Mouse (Mus musculus) right cerebral cortex, postnatal 25 days (tissue): Measurements from ENCODE around the gene Evi2a.

Source experiments
- DNase-seq: peaks from one replicate; pipeline ENCODE4 v3.0.0; 2022

Gene Evi2a

DNA sequence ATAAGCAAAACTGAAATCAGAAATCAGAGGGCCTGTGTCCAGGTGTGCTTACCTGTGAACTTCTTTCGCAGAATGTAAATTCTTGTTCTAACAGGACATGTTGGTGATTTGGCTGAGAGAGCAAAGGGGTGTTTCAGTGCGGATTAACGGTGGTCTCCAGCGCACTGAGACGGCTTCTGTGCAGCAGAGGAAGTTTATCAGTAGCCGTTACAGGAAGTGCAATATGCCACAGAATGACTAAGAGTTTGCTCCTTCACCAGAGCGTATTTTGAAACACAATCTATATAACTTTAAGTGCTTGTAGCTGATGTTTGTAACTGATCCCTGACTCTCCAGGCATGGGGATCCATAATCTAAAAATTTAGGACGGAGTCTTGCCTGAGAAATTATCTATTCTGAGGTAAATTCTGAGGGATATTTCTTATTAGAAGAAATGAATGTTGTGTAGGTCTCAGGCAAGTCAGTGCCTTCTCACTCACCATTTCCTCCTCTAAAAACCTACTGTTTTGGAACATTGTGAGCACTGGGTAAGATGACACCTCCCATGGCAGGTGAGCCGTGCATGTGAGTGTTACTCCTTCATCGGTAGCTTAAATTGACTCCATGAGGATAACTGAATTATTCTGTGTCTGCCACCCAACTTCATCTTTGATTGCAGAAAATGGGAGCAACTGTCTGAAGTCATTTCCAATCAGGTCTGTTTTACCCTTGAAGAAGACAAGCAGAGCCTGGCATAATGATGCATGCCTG is 6.7 kb downstream of the Evi2a start, which contains the start of gene Evi2b:
Gene Evi2b, minus strand, starts transcription at position 203 of the 750 bp plus-strand sequence.
- no peak for DNase-seq

DNA sequence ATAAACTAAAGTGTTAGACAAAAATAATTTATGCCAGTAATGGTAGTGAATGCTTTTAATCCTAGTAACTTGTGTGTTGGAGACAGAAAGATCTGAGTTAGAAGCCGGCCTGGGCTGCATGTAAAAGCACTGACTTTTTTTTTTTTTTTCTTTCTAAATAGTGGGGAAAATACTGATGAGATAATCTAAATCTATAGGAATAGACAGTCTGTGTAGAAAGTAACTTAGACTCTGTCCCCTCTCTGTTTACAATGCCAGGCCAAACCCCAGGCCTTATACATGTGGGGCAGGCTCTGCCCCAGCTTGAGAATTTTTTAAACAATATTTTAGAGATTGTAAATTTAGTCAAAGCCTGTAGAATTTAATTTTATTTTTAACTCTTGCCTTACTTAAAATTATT is 7.5 kb downstream of the Evi2a start:
- no peak for DNase-seq

DNA sequence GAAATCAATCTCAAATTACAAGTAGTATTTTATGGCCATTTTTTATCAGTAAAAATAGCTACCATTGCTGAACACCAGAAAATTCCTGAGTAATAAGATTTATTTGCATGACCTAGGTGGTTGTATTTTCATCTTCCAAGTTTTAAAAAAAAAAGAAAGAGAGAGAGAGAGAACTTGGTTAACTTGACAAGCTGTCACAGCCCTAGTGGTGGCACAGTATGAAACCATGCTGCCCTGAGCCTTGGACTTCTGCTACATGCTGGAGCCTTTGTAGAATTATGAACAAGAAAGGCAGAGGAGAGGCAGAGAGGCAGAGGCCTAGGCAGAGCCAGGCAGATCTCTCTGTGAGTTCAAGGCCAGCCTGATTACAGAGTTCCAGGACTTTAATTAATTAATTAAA is 8.5 kb downstream of the Evi2a start:
- DNase-seq: no peak

DNA sequence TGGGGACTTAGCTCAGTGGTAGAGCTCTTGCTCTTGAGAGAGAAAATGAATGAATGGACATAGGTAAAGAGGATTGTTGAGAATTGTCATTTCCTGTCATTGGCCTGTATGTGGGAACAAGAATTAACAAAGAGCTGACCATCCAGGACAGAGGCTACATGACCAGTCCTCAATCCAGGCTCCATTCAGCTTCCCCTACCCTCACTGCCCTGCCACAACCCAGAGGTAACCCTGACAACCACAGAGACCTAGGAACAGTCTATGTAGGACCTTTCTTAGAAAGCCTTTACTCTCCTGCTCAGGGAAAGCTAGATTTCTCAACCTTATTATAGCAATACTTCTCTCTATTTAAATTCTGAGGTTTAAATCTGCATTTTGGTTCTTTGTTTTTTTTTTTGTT is 9.6 kb downstream of the Evi2a start:
- no peak for DNase-seq

GRCm38 (mm10) chr11:79519878-79520291 is 10.5 kb downstream of the Evi2a start:
- DNase-seq: no peak

GRCm38 (mm10) chr11:79519299-79519698 is 11.1 kb downstream of the Evi2a start:
- no peak for DNase-seq

GRCm38 (mm10) chr11:79515798-79516197 is 14.6 kb downstream of the Evi2a start:
- DNase-seq: no peak

GRCm38 (mm10) chr11:79515331-79515730 is 15.1 kb downstream of the Evi2a start:
- DNase-seq: no peak

GRCm38 (mm10) chr11:79511970-79512369 is 18.4 kb downstream of the Evi2a start:
- DNase-seq: no peak

GRCm38 (mm10) chr11:79504506-79504905 is 25.9 kb downstream of the Evi2a start:
- DNase-seq: no peak

DNA sequence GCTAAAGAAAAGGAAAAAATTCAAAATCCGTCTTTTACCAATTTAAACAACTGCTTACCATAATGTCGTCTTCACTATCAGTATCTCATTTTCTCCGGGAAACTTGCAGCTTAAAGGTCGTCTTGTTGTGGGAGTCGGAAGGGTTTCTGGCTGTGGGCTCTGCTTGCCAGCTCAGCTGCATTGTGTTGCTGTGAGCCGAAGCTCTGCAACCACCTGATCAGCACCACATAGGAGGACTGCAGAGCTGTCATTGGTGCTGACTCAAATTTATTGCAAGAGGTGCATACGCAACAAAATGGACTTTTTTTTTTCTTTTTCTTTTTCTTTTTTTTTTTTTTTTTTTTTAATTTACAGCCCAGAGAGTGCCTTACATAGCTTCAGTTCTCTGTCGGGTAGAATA is 26.6 kb downstream of the Evi2a start, which contains the start of gene Omg:
Gene Omg, minus strand, starts transcription at position 240 of the 400 bp plus-strand sequence.
- peak; percentile 73 for DNase-seq

GRCm38 (mm10) chr11:79502917-79503316 is 27.5 kb downstream of the Evi2a start:
- no peak for DNase-seq

GRCm38 (mm10) chr11:79494976-79495800 is 35.2 kb downstream of the Evi2a start:
- no peak for DNase-seq

DNA sequence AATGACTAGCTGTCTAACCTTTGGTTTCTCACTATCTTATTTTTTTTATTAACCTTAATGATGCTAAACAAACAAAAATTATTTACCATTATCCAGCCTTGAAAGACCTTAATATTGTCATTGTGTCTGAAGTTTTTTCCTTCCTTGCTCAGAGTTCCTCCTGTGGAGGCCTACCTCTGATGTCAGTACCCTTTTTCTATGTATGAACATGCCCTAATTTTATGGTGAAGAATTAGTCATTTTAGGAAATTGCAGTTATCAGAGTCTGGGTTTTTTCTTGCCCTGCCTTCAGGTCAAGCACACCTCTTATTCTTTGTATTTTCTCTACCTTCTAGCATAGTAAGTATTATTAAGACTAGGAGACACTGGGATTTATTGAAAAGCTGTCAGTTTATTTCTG is 45.7 kb downstream of the Evi2a start:
- DNase-seq: no peak

DNA sequence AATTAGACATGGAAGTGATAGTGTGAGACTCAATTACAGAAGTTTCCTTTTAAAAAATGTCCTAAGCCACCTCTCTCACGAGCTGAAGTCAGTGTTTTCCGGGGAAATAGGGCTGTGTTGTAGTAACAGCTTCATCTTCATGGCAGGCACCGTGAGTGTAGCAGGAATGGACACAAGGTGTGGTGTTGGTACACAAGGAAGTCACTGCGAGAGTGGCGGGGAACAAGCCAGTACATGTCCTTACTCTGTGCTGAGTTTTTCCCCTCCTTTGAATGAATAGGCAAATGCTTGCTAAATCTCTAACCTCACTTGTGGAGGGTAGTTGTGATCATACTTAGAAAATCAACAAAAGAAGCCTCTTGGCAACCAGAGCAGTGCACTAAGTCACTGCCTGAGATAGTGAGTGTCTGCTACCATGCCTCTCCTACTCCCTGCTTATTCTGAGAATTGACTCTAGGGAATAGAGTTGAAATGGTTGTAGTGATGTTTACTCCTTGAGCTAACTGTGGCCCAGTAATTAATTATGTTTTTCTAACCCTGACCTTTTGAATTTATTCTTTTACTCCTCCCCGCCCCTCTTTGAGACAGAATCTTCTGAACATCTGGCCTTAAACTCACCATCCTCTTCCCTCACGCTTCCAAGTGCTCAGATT is 46.4 kb downstream of the Evi2a start:
- no peak for DNase-seq

GRCm38 (mm10) chr11:79483392-79483791 is 47.0 kb downstream of the Evi2a start:
- DNase-seq: no peak
